Mouse (Mus musculus) kidney, adult 18-20 months (tissue): ENCODE results near the gene P2rx2.

Experiments
- DNase-seq: peaks from one replicate; pipeline ENCODE4 v3.0.0; 2021

P2rx2 gene

GRCm38 (mm10) chr5:110342648-110343284, at the start of gene P2rx2:
Gene P2rx2, minus strand, starts transcription at chr5:110343212.
- DNase-seq: peak; percentile 66

GRCm38 (mm10) chr5:110392727-110393126, 49.7 kb upstream of the P2rx2 start:
- DNase-seq: no peak

GRCm38 (mm10) chr5:110390631-110391030, 47.6 kb upstream of the P2rx2 start:
- peak; percentile 60 for DNase-seq

GRCm38 (mm10) chr5:110387332-110387731, 44.3 kb upstream of the P2rx2 start:
- no peak for DNase-seq

- peak; percentile 80 for DNase-seq
These were observed 43.6 kb upstream of the P2rx2 start for GRCm38 (mm10) chr5:110386371-110387330.

GRCm38 (mm10) chr5:110385263-110385662, 42.3 kb upstream of the P2rx2 start:
- DNase-seq: no peak

GRCm38 (mm10) chr5:110384491-110384890, 41.5 kb upstream of the P2rx2 start:
- DNase-seq: no peak

- no peak for DNase-seq
These were observed 36.8 kb upstream of the P2rx2 start for GRCm38 (mm10) chr5:110379823-110380222.

GRCm38 (mm10) chr5:110379086-110379485, 36.1 kb upstream of the P2rx2 start:
- no peak for DNase-seq

GRCm38 (mm10) chr5:110378181-110378583, 35.2 kb upstream of the P2rx2 start:
- DNase-seq: no peak

- peak; percentile 83 for DNase-seq
These were observed 33.9 kb upstream of the P2rx2 start for GRCm38 (mm10) chr5:110376802-110377433.

GRCm38 (mm10) chr5:110363822-110364545, 21.0 kb upstream of the P2rx2 start:
- DNase-seq: no peak

- DNase-seq: peak; percentile 73
These were observed 20.3 kb upstream of the P2rx2 start for GRCm38 (mm10) chr5:110363179-110363821.

- DNase-seq: no peak
These were observed 19.8 kb upstream of the P2rx2 start for GRCm38 (mm10) chr5:110362813-110363178.

- no peak for DNase-seq
These were observed 18.5 kb upstream of the P2rx2 start for GRCm38 (mm10) chr5:110361465-110361864.

GRCm38 (mm10) chr5:110357531-110358179, 14.6 kb upstream of the P2rx2 start:
- peak; percentile 87 for DNase-seq

- DNase-seq: peak; percentile 60
These were observed 11.7 kb upstream of the P2rx2 start for GRCm38 (mm10) chr5:110354716-110355115.

GRCm38 (mm10) chr5:110347006-110347405, 4.0 kb upstream of the P2rx2 start:
- DNase-seq: no peak

- DNase-seq: no peak
These were observed 2.5 kb upstream of the P2rx2 start for GRCm38 (mm10) chr5:110345553-110345952.

- DNase-seq: no peak
These were observed 1.5 kb upstream of the P2rx2 start, which contains the start of gene Lrcol1 for GRCm38 (mm10) chr5:110344524-110344923. Gene Lrcol1, plus strand, starts transcription at chr5:110344730.

- no peak for DNase-seq
These were observed 4.2 kb downstream of the P2rx2 start for GRCm38 (mm10) chr5:110338792-110339191.

- no peak for DNase-seq
These were observed 12.5 kb downstream of the P2rx2 start for GRCm38 (mm10) chr5:110330508-110330907.
